Mouse (Mus musculus) cerebellum, adult 9-11 months (tissue): ENCODE measurements around the gene Sorcs1.

Experiments
- DNase-seq: peaks from one replicate; pipeline ENCODE4 v3.0.0; 2022

The Sorcs1 gene

GRCm38 (mm10) chr19:50418962-50419720, 259.3 kb downstream of the Sorcs1 start:
- no peak for DNase-seq

GRCm38 (mm10) chr19:50410561-50410960, 267.9 kb downstream of the Sorcs1 start:
- DNase-seq, result no peak

- peak; percentile 8 for DNase-seq
Observed at GRCm38 (mm10) chr19:50398341-50398740, 280.1 kb downstream of the Sorcs1 start.

- no peak for DNase-seq
Observed at GRCm38 (mm10) chr19:50395731-50396130, 282.7 kb downstream of the Sorcs1 start.

GRCm38 (mm10) chr19:50394101-50394500, 284.3 kb downstream of the Sorcs1 start:
- no peak for DNase-seq

GRCm38 (mm10) chr19:50389925-50390552, 288.4 kb downstream of the Sorcs1 start:
- DNase-seq, result no peak

GRCm38 (mm10) chr19:50378901-50379300, 299.5 kb downstream of the Sorcs1 start:
- no peak for DNase-seq

- no peak for DNase-seq
Observed at GRCm38 (mm10) chr19:50374751-50375150, 303.7 kb downstream of the Sorcs1 start.

- no peak for DNase-seq
Observed at GRCm38 (mm10) chr19:50366446-50366845, 312.0 kb downstream of the Sorcs1 start.

- no peak for DNase-seq
Observed at GRCm38 (mm10) chr19:50362655-50363500, 315.6 kb downstream of the Sorcs1 start.

GRCm38 (mm10) chr19:50358561-50358960, 319.9 kb downstream of the Sorcs1 start:
- DNase-seq, result no peak

- no peak for DNase-seq
Observed at GRCm38 (mm10) chr19:50339211-50339610, 339.2 kb downstream of the Sorcs1 start.

GRCm38 (mm10) chr19:50336751-50337150, 341.7 kb downstream of the Sorcs1 start:
- no peak for DNase-seq

- no peak for DNase-seq
Observed at GRCm38 (mm10) chr19:50331136-50331535, 347.3 kb downstream of the Sorcs1 start.

- peak; percentile 8 for DNase-seq
Observed at GRCm38 (mm10) chr19:50327804-50328203, 350.6 kb downstream of the Sorcs1 start.

GRCm38 (mm10) chr19:50326151-50326550, 352.3 kb downstream of the Sorcs1 start:
- DNase-seq, result no peak

- peak; percentile 17 for DNase-seq
Observed at GRCm38 (mm10) chr19:50325686-50326085, 352.8 kb downstream of the Sorcs1 start.

GRCm38 (mm10) chr19:50307046-50307445, 371.4 kb downstream of the Sorcs1 start:
- DNase-seq, result no peak

GRCm38 (mm10) chr19:50294205-50294604, 384.2 kb downstream of the Sorcs1 start:
- no peak for DNase-seq

GRCm38 (mm10) chr19:50264450-50264849, 414.0 kb downstream of the Sorcs1 start:
- no peak for DNase-seq

GRCm38 (mm10) chr19:50258718-50259413, 419.6 kb downstream of the Sorcs1 start:
- peak; percentile 9 for DNase-seq

- no peak for DNase-seq
Observed at GRCm38 (mm10) chr19:50220476-50220875, 458.0 kb downstream of the Sorcs1 start.
